In genomic region chr7:125679936-125680335, GRCm38 (mm10) we compare ENCODE assay signal across 32 mouse cellular contexts. TPM values are rescaled to one million over a fixed set of nuclear protein-coding genes. Genes with fewer than 3 reads are reported as not detected.
DNase-seq lines count a peak whose midpoint lies in the region; ATAC-seq and TF ChIP-seq lines count a peak whose summit lies in the region.
"Had no signal": no experiment of that assay in that cellular context is flagged by ENCODE, and none has a peak within 500 bp of the region (broad histone marks: within the 10 kb centered on the region; RNA-seq: fewer than 3 reads in every experiment).

No protein-coding gene starts in this region.

- WGBS in hindbrain, embryonic 11.5 days: 89% methylated on average over 9 of the region's 9 CpGs
- WGBS in kidney, embryonic 14.5 days: 84% methylated on average over 9 of the region's 9 CpGs

- no peaks in the 10 kb centered on the region for H3K9me3 ChIP-seq in hindbrain, embryonic 11.5 days (ENCODE audit: control insufficient read depth, low read length)
- no peaks in the 10 kb centered on the region for H3K9me3 ChIP-seq in kidney, embryonic 14.5 days (ENCODE audit: control insufficient read depth, low read length)
- H3K9me3 ChIP-seq: heart, embryonic 10.5 days; heart, embryonic 15.5 days; hindbrain, embryonic 12.5 days; intestine, embryonic 15.5 days; limb, embryonic 10.5 days; limb, embryonic 15.5 days; liver, embryonic 13.5 days; neural tube, embryonic 15.5 days; stomach, embryonic 15.5 days had no signal

- in situ Hi-C loops in Patski (cut with MboI; ENCODE audit: low pct_unique_long_range_greater_than_20kb): no loop called here

- H3K36me3 ChIP-seq in hindbrain, embryonic 11.5 days (ENCODE audit: control insufficient read depth, insufficient read depth, low read length): peaks cover 10% of the 10 kb centered on the region
- H3K36me3 ChIP-seq in kidney, embryonic 14.5 days (ENCODE audit: control insufficient read depth, insufficient read depth, low read length): peaks cover 77% of the 10 kb centered on the region

- TF ChIP-seq CTCF in Patski (IDR thresholded peaks at IDR 0.05): no peak

- no peaks in the 10 kb centered on the region for H3K4me1 ChIP-seq in hindbrain, embryonic 11.5 days (replicated peaks; ENCODE audit: control insufficient read depth, insufficient read depth, low read length)
- no peaks in the 10 kb centered on the region for H3K4me1 ChIP-seq in kidney, embryonic 14.5 days (ENCODE audit: control insufficient read depth, insufficient read depth, low read length)
- H3K4me1 ChIP-seq: heart, embryonic 10.5 days; heart, embryonic 15.5 days; hindbrain, embryonic 12.5 days; intestine, embryonic 15.5 days; limb, embryonic 10.5 days; limb, embryonic 15.5 days; liver, embryonic 13.5 days; neural tube, embryonic 15.5 days; stomach, embryonic 15.5 days had no signal

- no peak overlapping the region for H3K9ac ChIP-seq in hindbrain, embryonic 11.5 days (ENCODE audit: low read depth, low read length)
- H3K9ac ChIP-seq in kidney, embryonic 14.5 days (ENCODE audit: low read depth, low read length): no peak overlapping the region
- H3K9ac ChIP-seq: heart, embryonic 15.5 days; hindbrain, embryonic 12.5 days; intestine, embryonic 15.5 days; limb, embryonic 15.5 days; liver, embryonic 13.5 days; neural tube, embryonic 15.5 days; stomach, embryonic 15.5 days had no signal

- no peak overlapping the region for H3K27ac ChIP-seq in hindbrain, embryonic 11.5 days (ENCODE audit: low read depth, low read length)
- H3K27ac ChIP-seq in kidney, embryonic 14.5 days (ENCODE audit: low read depth, low read length): no peak overlapping the region
- H3K27ac ChIP-seq: heart, embryonic 10.5 days; heart, embryonic 15.5 days; hindbrain, embryonic 12.5 days; hindbrain, postnatal 0 days; intestine, embryonic 15.5 days; kidney, postnatal 0 days; limb, embryonic 10.5 days; limb, embryonic 15.5 days; liver, embryonic 13.5 days; neural tube, embryonic 15.5 days; stomach, embryonic 15.5 days had no signal

- ATAC-seq in Patski: peak; percentile 40
- ATAC-seq in granulocyte monocyte progenitor cell, adult 5-6 weeks (replicated peaks; ENCODE audit: poor library complexity, severe bottlenecking): peak; percentile 42
- ATAC-seq in hindbrain, embryonic 11.5 days (ENCODE audit: low FRiP score): no peak
- no peak for ATAC-seq in kidney, embryonic 14.5 days (ENCODE audit: low FRiP score, low TSS enrichment)
- ATAC-seq: forebrain, embryonic 14.5 days; hindbrain, postnatal 0 days; intestine, embryonic 15.5 days; lung, postnatal 0 days had no signal

- H3K4me3 ChIP-seq in hindbrain, embryonic 11.5 days (ENCODE audit: low read depth, low read length): no peak overlapping the region
- no peak overlapping the region for H3K4me3 ChIP-seq in kidney, embryonic 14.5 days (ENCODE audit: low read length)
- H3K4me3 ChIP-seq: heart, embryonic 10.5 days; heart, embryonic 15.5 days; hindbrain, embryonic 12.5 days; intestine, embryonic 15.5 days; limb, embryonic 10.5 days; limb, embryonic 15.5 days; liver, embryonic 13.5 days; neural tube, embryonic 15.5 days; stomach, embryonic 15.5 days had no signal

- intact Hi-C loops in gastrocnemius, postnatal 14 days (cut with DNase I; ENCODE audit: low total_unique reads): loop anchor here (10.0 kb wide), 1 partner anchor 405 kb away; the partner anchor contains the start of gene Gsg1l

- H3K4me2 ChIP-seq in hindbrain, embryonic 11.5 days (replicated peaks; ENCODE audit: low read depth, low read length): no peak overlapping the region
- H3K4me2 ChIP-seq in kidney, embryonic 14.5 days (replicated peaks; ENCODE audit: low read depth, low read length): no peak overlapping the region
- H3K4me2 ChIP-seq: heart, embryonic 15.5 days; hindbrain, embryonic 12.5 days; intestine, embryonic 15.5 days; limb, embryonic 15.5 days; liver, embryonic 13.5 days; neural tube, embryonic 15.5 days; stomach, embryonic 15.5 days had no signal

- H3K27me3 ChIP-seq in Patski: no peaks in the 10 kb centered on the region
- no peaks in the 10 kb centered on the region for H3K27me3 ChIP-seq in hindbrain, embryonic 11.5 days (ENCODE audit: control insufficient read depth, insufficient read depth, low read length)
- no peaks in the 10 kb centered on the region for H3K27me3 ChIP-seq in kidney, embryonic 14.5 days (ENCODE audit: control insufficient read depth, insufficient read depth, low read length)
- H3K27me3 ChIP-seq: heart, embryonic 15.5 days; hindbrain, embryonic 12.5 days; intestine, embryonic 15.5 days; limb, embryonic 15.5 days; liver, embryonic 13.5 days; neural tube, embryonic 15.5 days; stomach, embryonic 15.5 days had no signal

- CTCF ChIA-PET in Patski (lab: Charles Lee): no interaction called here

- peak; percentile 29 for DNase-seq in adrenal gland, adult 2 months
- no peak for DNase-seq in adrenal gland, adult (ENCODE audit: inconsistent age in 2 of 2, low spot score in 1 of 2)
- no peak for DNase-seq in Patski (ENCODE audit: low read depth, low spot score)
- DNase-seq in hindbrain, embryonic 11.5 days (ENCODE audit: low spot score): no peak
- DNase-seq in gastrocnemius, postnatal 14 days: no peak
- DNase-seq: adrenal gland, postnatal 14 days; cerebellum, adult 18-20 months; cerebellum, postnatal 14 days; heart, adult 11 months; kidney, adult 2 months; kidney, postnatal 4 days; liver, embryonic 13.5 days; lung, adult 18-20 months; lung, postnatal 4 days; midbrain, embryonic 14.5 days; right cerebral cortex, adult 18-20 months; right cerebral cortex, postnatal 4 days; thymus, postnatal 14 days had no signal

- POLR2A ChIA-PET in Patski (lab: Charles Lee): no interaction called here

RNA-seq across cellular contexts. Expression of gene Gtf3c1, which starts 27.6 kb away (rescaled TPM):
- total RNA-seq in adrenal gland, adult 2 months (2021): 10 to 100 TPM; 61.4 to 65.6 TPM
- 69.0 and 79.4 TPM in 2 replicates for polyA plus RNA-seq in adrenal gland, adult 2 months (2012; rRNA removed)
- 59.9 TPM for polyA plus RNA-seq in Patski (2021)
- 33.4 and 34.6 TPM in 2 replicates for total RNA-seq in granulocyte monocyte progenitor cell, adult 5-6 weeks (2014; fragmentation: Nextera tagmentation)
- total RNA-seq in granulocyte monocyte progenitor cell, adult 5-6 weeks (2017): 35.2 and 47.4 TPM in 2 replicates
- polyA plus RNA-seq in hindbrain, embryonic 11.5 days (2014; fragmentation: Nextera tagmentation; extraction: Ambion mirVana): 33.3 and 45.8 TPM in 2 replicates
- total RNA-seq in gastrocnemius, postnatal 14 days (2021): 10 to 100 TPM; 29.9 to 31.9 TPM
- polyA plus RNA-seq in kidney, embryonic 14.5 days (2014; fragmentation: Nextera tagmentation; extraction: Ambion mirVana): 20.0 and 35.5 TPM in 2 replicates

RNA-seq across cellular contexts. Expression of gene D430042O09Rik, which starts 27.8 kb away (rescaled TPM):
- total RNA-seq in adrenal gland, adult 2 months (2021): 10 to 100 TPM; 26.7 to 28.9 TPM
- polyA plus RNA-seq in adrenal gland, adult 2 months (2012; rRNA removed): 12.8 and 14.6 TPM in 2 replicates
- polyA plus RNA-seq in Patski (2021): 11.6 TPM
- total RNA-seq in granulocyte monocyte progenitor cell, adult 5-6 weeks (2014; fragmentation: Nextera tagmentation): 11.9 and 21.9 TPM in 2 replicates
- 6.3 and 9.8 TPM in 2 replicates for total RNA-seq in granulocyte monocyte progenitor cell, adult 5-6 weeks (2017)
- polyA plus RNA-seq in hindbrain, embryonic 11.5 days (2014; fragmentation: Nextera tagmentation; extraction: Ambion mirVana): 8.0 TPM in 2 replicates
- 1 to 10 TPM; 5.2 to 6.4 TPM for total RNA-seq in gastrocnemius, postnatal 14 days (2021)
- 7.3 and 11.5 TPM in 2 replicates for polyA plus RNA-seq in kidney, embryonic 14.5 days (2014; fragmentation: Nextera tagmentation; extraction: Ambion mirVana)

Comparison
In these comparisons a context has a peak if more than half of its experiments do, and no peak if none do; other contexts are left out.
1. ATAC-seq: peak in Patski (single experiment) and granulocyte monocyte progenitor cell, adult 5-6 weeks (single experiment); none in hindbrain, embryonic 11.5 days (single experiment) and kidney, embryonic 14.5 days (single experiment).